Mouse (Mus musculus): ENCODE measurements around the gene G430095P16Rik.

Gene G430095P16Rik

GRCm38 (mm10) chr8:84702963-84703465 is 19.8 kb upstream of the G430095P16Rik start:
- DNase-seq (ENCODE audit: low read depth, low spot score) = no peak

- DNase-seq (ENCODE audit: low read depth, low spot score) = no peak
Observed at GRCm38 (mm10) chr8:84703466-84704249, 19.1 kb upstream of the G430095P16Rik start.

GRCm38 (mm10) chr8:84704356-84704755 is 18.5 kb upstream of the G430095P16Rik start:
- DNase-seq (ENCODE audit: low read depth, low spot score) = no peak

- no peak for DNase-seq (ENCODE audit: low read depth, low spot score)
Observed at GRCm38 (mm10) chr8:84704867-84705831, 17.7 kb upstream of the G430095P16Rik start.

- no peak for DNase-seq (ENCODE audit: low read depth, low spot score)
Observed at GRCm38 (mm10) chr8:84705960-84706359, 16.8 kb upstream of the G430095P16Rik start.

- no peak for DNase-seq (ENCODE audit: low read depth, low spot score)
Observed at GRCm38 (mm10) chr8:84706610-84707266, 16.1 kb upstream of the G430095P16Rik start.

- DNase-seq (ENCODE audit: low read depth, low spot score) = no peak
Observed at GRCm38 (mm10) chr8:84707267-84707883, 15.4 kb upstream of the G430095P16Rik start.

- no peak for DNase-seq (ENCODE audit: low read depth, low spot score)
Observed at GRCm38 (mm10) chr8:84708071-84708541, 14.7 kb upstream of the G430095P16Rik start.

- DNase-seq (ENCODE audit: low read depth, low spot score) = peak; percentile 69
Observed at GRCm38 (mm10) chr8:84708774-84709475, 13.9 kb upstream of the G430095P16Rik start.

GRCm38 (mm10) chr8:84709931-84710330 is 12.9 kb upstream of the G430095P16Rik start:
- no peak for DNase-seq (ENCODE audit: low read depth, low spot score)

- no peak for DNase-seq (ENCODE audit: low read depth, low spot score)
Observed at GRCm38 (mm10) chr8:84711312-84711711, 11.5 kb upstream of the G430095P16Rik start.

- DNase-seq (ENCODE audit: low read depth, low spot score) = no peak
Observed at GRCm38 (mm10) chr8:84711933-84712758, 10.7 kb upstream of the G430095P16Rik start.

- no peak for DNase-seq (ENCODE audit: low read depth, low spot score)
Observed at GRCm38 (mm10) chr8:84712759-84713120, 10.1 kb upstream of the G430095P16Rik start.

GRCm38 (mm10) chr8:84713381-84713780 is 9.4 kb upstream of the G430095P16Rik start:
- DNase-seq (ENCODE audit: low read depth, low spot score) = no peak

- no peak for DNase-seq (ENCODE audit: low read depth, low spot score)
Observed at GRCm38 (mm10) chr8:84714161-84714560, 8.6 kb upstream of the G430095P16Rik start.

- no peak for DNase-seq (ENCODE audit: low read depth, low spot score)
Observed at GRCm38 (mm10) chr8:84715893-84716468, 6.8 kb upstream of the G430095P16Rik start.

GRCm38 (mm10) chr8:84716790-84717189 is 6.0 kb upstream of the G430095P16Rik start:
- no peak for DNase-seq (ENCODE audit: low read depth, low spot score)

- DNase-seq (ENCODE audit: low read depth, low spot score) = no peak
Observed at GRCm38 (mm10) chr8:84718476-84718875, 4.3 kb upstream of the G430095P16Rik start.

All from retina, adult 2 months (tissue).